In genomic region chr8:54085896-54086295, GRCm38 (mm10) we compare ENCODE assay signal across 20 mouse cellular contexts. TPM values are rescaled to one million over a fixed set of nuclear protein-coding genes. Genes with fewer than 3 reads are reported as not detected.
A peak's percentile ranks its signal among the peaks of the same experiment; 100 is the strongest.
DNase-seq lines count a peak whose midpoint lies in the region; ATAC-seq and TF ChIP-seq lines count a peak whose summit lies in the region.
"Had no signal": no experiment of that assay in that cellular context is flagged by ENCODE, and none has a peak within 500 bp of the region (broad histone marks: within the 10 kb centered on the region; RNA-seq: fewer than 3 reads in every experiment).

No protein-coding gene starts in this region.

- no peaks in the 10 kb centered on the region for H3K9me3 ChIP-seq in midbrain, embryonic 11.5 days (ENCODE audit: control insufficient read depth, low read length)
- no peaks in the 10 kb centered on the region for H3K9me3 ChIP-seq in midbrain, postnatal 0 days (ENCODE audit: low read length)
- no peaks in the 10 kb centered on the region for H3K9me3 ChIP-seq in intestine, embryonic 16.5 days (ENCODE audit: control insufficient read depth, low read length)
- H3K9me3 ChIP-seq: embryonic facial prominence, embryonic 12.5 days; forebrain, embryonic 15.5 days; heart, embryonic 15.5 days; hindbrain, embryonic 10.5 days had no signal

- no peak overlapping the region for H3K27ac ChIP-seq in kidney, adult 2 months (ENCODE audit: insufficient read depth, low read depth, low read length)
- no peak overlapping the region for H3K27ac ChIP-seq in midbrain, embryonic 11.5 days (ENCODE audit: low read depth, low read length)
- no peak overlapping the region for H3K27ac ChIP-seq in midbrain, postnatal 0 days (ENCODE audit: low read depth, low read length)
- no peak overlapping the region for H3K27ac ChIP-seq in intestine, embryonic 16.5 days (ENCODE audit: low read length)
- H3K27ac ChIP-seq: embryonic facial prominence, embryonic 12.5 days; forebrain, embryonic 15.5 days; heart, embryonic 15.5 days; hindbrain, embryonic 10.5 days; hindbrain, embryonic 14.5 days had no signal

- no peak overlapping the region for H3K9ac ChIP-seq in midbrain, embryonic 11.5 days (ENCODE audit: low read length)
- no peak overlapping the region for H3K9ac ChIP-seq in midbrain, postnatal 0 days (replicated peaks; ENCODE audit: low read length, poor library complexity, severe bottlenecking)
- H3K9ac ChIP-seq in intestine, embryonic 16.5 days (ENCODE audit: low read depth, low read length): no peak overlapping the region
- H3K9ac ChIP-seq: embryonic facial prominence, embryonic 12.5 days; forebrain, embryonic 15.5 days; heart, embryonic 15.5 days; hindbrain, embryonic 14.5 days had no signal

- H3K4me3 ChIP-seq in kidney, adult 2 months (ENCODE audit: insufficient read depth, low read depth, low read length): no peak overlapping the region
- H3K4me3 ChIP-seq in midbrain, embryonic 11.5 days (ENCODE audit: low read depth, low read length): no peak overlapping the region
- no peak overlapping the region for H3K4me3 ChIP-seq in midbrain, postnatal 0 days (ENCODE audit: low read depth, low read length)
- H3K4me3 ChIP-seq in intestine, embryonic 16.5 days (ENCODE audit: low read length): no peak overlapping the region
- H3K4me3 ChIP-seq: embryonic facial prominence, embryonic 12.5 days; forebrain, embryonic 15.5 days; heart, embryonic 15.5 days; hindbrain, embryonic 10.5 days had no signal

- no peak overlapping the region for H3K4me2 ChIP-seq in midbrain, embryonic 11.5 days
- H3K4me2 ChIP-seq in midbrain, postnatal 0 days (ENCODE audit: low read depth, low read length, poor library complexity, severe bottlenecking): no peak overlapping the region
- H3K4me2 ChIP-seq in intestine, embryonic 16.5 days (ENCODE audit: low read depth, low read length): no peak overlapping the region
- H3K4me2 ChIP-seq: embryonic facial prominence, embryonic 12.5 days; forebrain, embryonic 15.5 days; heart, embryonic 11.5 days; heart, embryonic 15.5 days; hindbrain, embryonic 14.5 days had no signal

- 39% methylated on average over 6 of the region's 6 CpGs for WGBS in kidney, adult 2 months
- 90% methylated on average over 6 of the region's 6 CpGs for WGBS in midbrain, embryonic 11.5 days
- WGBS in midbrain, postnatal 0 days: 92% methylated on average over 6 of the region's 6 CpGs
- WGBS in intestine, embryonic 16.5 days: 88% methylated on average over 6 of the region's 6 CpGs

- ATAC-seq in midbrain, embryonic 11.5 days (ENCODE audit: low FRiP score): no peak
- no peak for ATAC-seq in midbrain, postnatal 0 days (ENCODE audit: low FRiP score)
- no peak for ATAC-seq in intestine, embryonic 16.5 days
- ATAC-seq: forebrain, embryonic 15.5 days had no signal

- no peaks in the 10 kb centered on the region for H3K27me3 ChIP-seq in kidney, adult 2 months (replicated peaks; ENCODE audit: control insufficient read depth, insufficient read depth, low read length)
- no peaks in the 10 kb centered on the region for H3K27me3 ChIP-seq in midbrain, embryonic 11.5 days (ENCODE audit: control insufficient read depth, insufficient read depth, low read length)
- no peaks in the 10 kb centered on the region for H3K27me3 ChIP-seq in midbrain, postnatal 0 days (ENCODE audit: insufficient read depth, low read length)
- no peaks in the 10 kb centered on the region for H3K27me3 ChIP-seq in intestine, embryonic 16.5 days (replicated peaks; ENCODE audit: control insufficient read depth, insufficient read depth, low read length)
- H3K27me3 ChIP-seq: CH12.LX; embryonic facial prominence, embryonic 12.5 days; forebrain, embryonic 15.5 days; heart, embryonic 15.5 days had no signal

- DNase-seq in kidney, adult 2 months: peak; percentile 85
- no peak for DNase-seq in kidney, postnatal 4 days
- DNase-seq in midbrain, embryonic 11.5 days (ENCODE audit: low spot score, missing footprints): peak; percentile 69
- DNase-seq in midbrain, postnatal 0 days (ENCODE audit: low spot score): no peak
- peak; percentile 47 for DNase-seq in kidney, postnatal 14 days
- DNase-seq in heart, adult 8-10 months (ENCODE audit: low spot score): no peak
- DNase-seq: adrenal gland, adult 8-10 months; adrenal gland, postnatal 36 days; cerebellum, adult 8-10 months; cerebellum, postnatal 14 days; heart, adult 18-20 months; heart, postnatal 14 days had no signal

- TF ChIP-seq POLR2A in kidney, adult 2 months (IDR thresholded peaks at IDR 0.05; ENCODE audit: low read depth, low read length): no peak

- H3K4me1 ChIP-seq in kidney, adult 2 months (ENCODE audit: control insufficient read depth, insufficient read depth, low read length): no peaks in the 10 kb centered on the region
- H3K4me1 ChIP-seq in midbrain, embryonic 11.5 days (ENCODE audit: control insufficient read depth, insufficient read depth, low read length): no peaks in the 10 kb centered on the region
- H3K4me1 ChIP-seq in midbrain, postnatal 0 days (ENCODE audit: insufficient read depth, low read length): no peaks in the 10 kb centered on the region
- H3K4me1 ChIP-seq in intestine, embryonic 16.5 days (ENCODE audit: control insufficient read depth, insufficient read depth, low read length): no peaks in the 10 kb centered on the region
- H3K4me1 ChIP-seq: embryonic facial prominence, embryonic 12.5 days; forebrain, embryonic 15.5 days; hindbrain, embryonic 10.5 days had no signal

- no peak for TF ChIP-seq CTCF in kidney, adult 2 months (conservative IDR thresholded peaks at IDR 0.05; ENCODE audit: insufficient read depth, insufficient read length, low read depth, low read length)
- TF ChIP-seq CTCF in midbrain, postnatal 0 days (IDR thresholded peaks at IDR 0.05): no peak

- no peaks in the 10 kb centered on the region for H3K36me3 ChIP-seq in kidney, adult 2 months (ENCODE audit: control insufficient read depth, insufficient read depth, low read length)
- no peaks in the 10 kb centered on the region for H3K36me3 ChIP-seq in midbrain, embryonic 11.5 days (ENCODE audit: control insufficient read depth, insufficient read depth, low read length)
- H3K36me3 ChIP-seq in midbrain, postnatal 0 days (ENCODE audit: insufficient read depth, low read length): no peaks in the 10 kb centered on the region
- no peaks in the 10 kb centered on the region for H3K36me3 ChIP-seq in intestine, embryonic 16.5 days (ENCODE audit: control insufficient read depth, insufficient read depth, low read length)
- H3K36me3 ChIP-seq: embryonic facial prominence, embryonic 12.5 days; forebrain, embryonic 15.5 days; heart, embryonic 15.5 days; hindbrain, embryonic 10.5 days had no signal

RNA-seq across cellular contexts. Expression of gene Vegfc, which starts 8.5 kb away (rescaled TPM):
- polyA plus RNA-seq in kidney, adult 2 months (2012; rRNA removed): 2.0 and 2.3 TPM in 2 replicates
- 4.1 and 5.8 TPM in 2 replicates for polyA plus RNA-seq in midbrain, embryonic 11.5 days (2014; fragmentation: Nextera tagmentation; extraction: Ambion mirVana)
- 5.2 and 8.2 TPM in 2 replicates for total RNA-seq in midbrain, postnatal 0 days (2014; rRNA removed)
- 3.3 and 3.5 TPM in 2 replicates for polyA plus RNA-seq in midbrain, postnatal 0 days (2015; fragmentation: Nextera tagmentation; extraction: Ambion mirVana)
- total RNA-seq in heart, adult 8-10 months (2022): 1 to 10 TPM; 4.8 to 7.5 (median 5.2) TPM
- polyA plus RNA-seq in intestine, embryonic 16.5 days (2015; fragmentation: Nextera tagmentation; extraction: Ambion mirVana): 4.0 and 5.9 TPM in 2 replicates
- total RNA-seq: CH12.LX had no signal

Comparison
In these comparisons a context has a peak if more than half of its experiments do, and no peak if none do; other contexts are left out.
1. DNase-seq: peak in kidney, adult 2 months (single experiment), midbrain, embryonic 11.5 days (single experiment) and kidney, postnatal 14 days (single experiment); none in kidney, postnatal 4 days (0 of 2), midbrain, postnatal 0 days (single experiment) and heart, adult 8-10 months (single experiment).